Mouse (Mus musculus) layer of hippocampus, adult 2 months (tissue): ENCODE measurements at regions not wholly inside any gene's neighbourhood (a gene's known extent, or its start where the extent isn't known, plus 50 kb on each side); places are given as distances from the start of the nearest gene placed in this dataset.
"Not testable (repeated sequence)": the region's sequence is repeated elsewhere in the genome, so short reads cannot be mapped to it uniquely, and the experiment has no call there.

Source experiments
- DNase-seq, 2 experiments: peaks; one replicate each; pipeline ENCODE4 v3.0.0; 2022; ENCODE audit warnings: low spot score in 2 of 2
- H3K27ac ChIP-seq: fragments of 200-600 bp; 2 replicates; pipeline ENCODE4 v1.8.1; 2022
- H3K4me3 ChIP-seq: fragments of 200-600 bp; 2 replicates; pipeline ENCODE4 v1.8.1; 2022; ENCODE audit warnings: mild to moderate bottlenecking
- CTCF ChIP-seq: fragments of 200-600 bp; conservative IDR thresholded peaks from 2 replicates; pipeline ENCODE4 v1.8.1; 2022; ENCODE audit warnings: antibody characterized with exemption, mild to moderate bottlenecking, moderate library complexity

- Histone ChIP-seq H3K4me3 (no peak overlapping the region), H3K27ac (no peak overlapping the region)
- no peak for TF ChIP-seq CTCF
- peak in 1 of 2 experiments; percentile 2 for DNase-seq
Observed at GRCm38 (mm10) chr12:62631888-62632490, 1109.0 kb downstream of the Lrfn5 start.

- no peak for DNase-seq
- H3K27ac ChIP-seq, result no peak overlapping the region
- H3K4me3 ChIP-seq, result no peak overlapping the region
- TF ChIP-seq CTCF, result no peak
Observed at GRCm38 (mm10) chr12:62664602-62665001, 1141.7 kb downstream of the Lrfn5 start.

- H3K4me3 ChIP-seq, DNase-seq, H3K27ac ChIP-seq: not testable (repeated sequence)
Observed at GRCm38 (mm10) chr12:62707198-62707597, 1184.2 kb downstream of the Lrfn5 start.
